Mouse (Mus musculus): ENCODE results near the gene Emid1.
"Not testable (repeated sequence)": the region's sequence is repeated elsewhere in the genome, so short reads cannot be mapped to it uniquely, and the experiment has no call there.

Emid1 gene

DNA sequence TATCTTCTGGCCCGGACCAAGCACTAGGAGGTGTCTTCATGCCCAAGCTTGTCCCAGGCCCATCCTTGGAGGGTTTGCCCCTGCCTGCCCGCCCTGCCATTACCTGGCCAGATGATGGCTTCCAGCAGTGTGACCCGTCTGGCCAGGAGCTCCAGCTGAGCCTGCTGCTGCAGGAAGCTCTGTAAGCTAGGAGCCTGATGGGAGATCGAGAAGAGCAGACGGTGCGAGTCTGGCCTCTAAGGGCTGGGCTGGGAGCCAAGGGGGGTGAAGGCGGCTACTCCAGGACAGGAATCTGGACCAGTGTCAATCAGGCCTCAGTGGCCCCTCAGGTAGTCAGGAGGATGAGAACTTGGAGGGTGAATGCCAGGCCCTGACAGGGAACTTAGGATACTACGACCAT is 42.6 kb downstream of the Emid1 start:
- no peak for DNase-seq (ENCODE audit: extremely low spot score, low read depth, low spot score)

DNA sequence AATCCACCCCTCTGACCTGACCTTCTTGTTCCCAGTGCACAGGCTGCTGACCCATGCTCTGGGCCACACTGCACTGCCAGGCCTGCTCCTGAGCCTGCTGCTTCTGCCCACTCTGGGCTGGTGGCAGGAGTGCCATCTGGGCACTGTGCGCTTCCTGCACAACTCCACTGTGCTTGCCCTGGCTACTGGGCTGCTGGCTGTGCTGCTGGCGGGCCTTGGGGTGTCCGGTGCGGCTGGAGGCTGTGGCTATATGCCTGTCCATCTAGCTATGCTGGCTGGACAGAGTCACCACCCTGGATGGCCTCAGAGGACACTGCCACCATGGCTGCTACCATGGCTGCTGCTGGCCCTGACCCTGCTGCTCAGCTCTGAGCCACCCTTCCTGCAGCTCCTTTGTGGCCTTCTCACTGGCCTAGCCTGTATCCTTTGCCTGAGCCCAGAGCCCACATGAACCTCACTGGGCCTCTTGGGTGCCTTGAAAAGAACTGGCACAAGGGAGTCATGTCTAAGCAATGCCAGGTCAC is 48.0 kb downstream of the Emid1 start:
- DNase-seq (ENCODE audit: extremely low spot score, low read depth, low spot score), result no peak

- no peak for DNase-seq (ENCODE audit: extremely low spot score, low read depth, low spot score)
These were observed 49.7 kb downstream of the Emid1 start for GRCm38 (mm10) chr11:5102384-5102783.

GRCm38 (mm10) chr11:5101641-5102040 is 50.4 kb downstream of the Emid1 start:
- no peak for DNase-seq (ENCODE audit: extremely low spot score, low read depth, low spot score)

DNA sequence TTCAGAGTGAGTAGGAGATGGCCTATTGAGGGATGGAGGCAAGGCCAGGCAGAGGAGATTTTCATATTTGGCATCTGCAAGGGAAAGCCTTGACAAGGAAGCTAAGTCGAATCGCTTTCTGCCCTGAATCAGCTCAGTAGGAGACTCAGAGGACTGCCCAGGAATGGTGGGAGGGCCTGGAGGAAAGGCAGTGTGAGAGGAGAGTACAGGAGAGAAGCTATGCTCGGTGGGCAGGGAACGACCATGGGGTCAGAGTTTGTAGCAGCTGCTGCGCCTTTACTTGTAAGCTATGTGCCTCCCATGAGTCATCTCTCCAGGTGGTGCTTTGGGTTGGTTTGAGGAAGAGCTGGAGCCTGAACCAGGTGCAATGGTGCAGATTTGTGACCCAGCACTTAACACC is 51.3 kb downstream of the Emid1 start:
- DNase-seq (ENCODE audit: extremely low spot score, low read depth, low spot score), result no peak

DNA sequence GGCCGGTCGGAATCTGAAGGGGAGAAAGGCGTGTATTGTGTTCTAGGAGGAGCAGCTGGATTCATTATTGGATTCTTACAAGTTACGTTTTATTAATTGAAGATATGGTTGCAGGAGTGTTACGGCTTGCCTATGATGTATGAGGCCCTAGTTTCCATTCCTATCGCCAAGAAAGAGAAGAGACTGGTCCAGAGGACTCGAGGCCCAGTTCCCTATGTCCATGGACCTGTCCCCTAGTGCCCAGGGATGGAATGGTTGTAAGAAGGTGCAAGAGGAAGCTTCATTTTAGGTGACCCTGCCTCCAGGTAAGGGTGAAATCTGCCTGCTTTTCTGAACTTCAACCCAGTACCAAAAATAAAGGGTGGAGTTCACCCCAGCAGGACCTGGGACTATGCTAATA is 51.8 kb downstream of the Emid1 start:
- no peak for DNase-seq (ENCODE audit: extremely low spot score, low read depth, low spot score)

DNA sequence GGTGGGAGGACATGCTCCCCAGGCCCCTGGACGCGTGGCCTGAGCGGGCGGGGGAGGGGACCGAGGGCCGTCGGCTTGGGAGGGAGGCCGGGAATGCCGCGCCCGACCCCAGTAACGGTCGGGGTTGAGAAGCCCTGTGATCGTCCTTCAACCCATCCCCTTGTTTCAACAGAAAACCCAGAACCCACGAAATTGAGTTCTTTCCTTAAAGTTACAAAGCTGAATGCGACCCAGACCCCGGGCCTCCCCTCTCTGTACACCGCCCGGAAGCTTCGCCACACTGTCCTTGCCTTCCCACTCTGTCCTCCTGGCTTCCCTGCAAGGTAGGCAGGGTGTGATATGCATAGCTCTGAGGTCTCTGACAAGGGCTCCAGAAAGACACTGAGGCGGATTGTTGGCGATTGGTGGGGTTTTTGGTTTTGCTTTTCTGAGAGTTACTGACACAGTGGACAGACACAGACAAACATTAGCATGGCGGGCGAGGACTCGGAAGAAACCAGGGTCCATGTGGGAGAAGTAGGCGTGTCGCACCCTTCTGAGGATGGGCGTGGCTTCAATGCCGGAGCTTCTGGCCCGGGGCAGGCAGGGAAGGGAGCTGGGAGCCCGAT is 52.4 kb downstream of the Emid1 start:
- peak; percentile 64 for DNase-seq (ENCODE audit: extremely low spot score, low read depth, low spot score)

DNA sequence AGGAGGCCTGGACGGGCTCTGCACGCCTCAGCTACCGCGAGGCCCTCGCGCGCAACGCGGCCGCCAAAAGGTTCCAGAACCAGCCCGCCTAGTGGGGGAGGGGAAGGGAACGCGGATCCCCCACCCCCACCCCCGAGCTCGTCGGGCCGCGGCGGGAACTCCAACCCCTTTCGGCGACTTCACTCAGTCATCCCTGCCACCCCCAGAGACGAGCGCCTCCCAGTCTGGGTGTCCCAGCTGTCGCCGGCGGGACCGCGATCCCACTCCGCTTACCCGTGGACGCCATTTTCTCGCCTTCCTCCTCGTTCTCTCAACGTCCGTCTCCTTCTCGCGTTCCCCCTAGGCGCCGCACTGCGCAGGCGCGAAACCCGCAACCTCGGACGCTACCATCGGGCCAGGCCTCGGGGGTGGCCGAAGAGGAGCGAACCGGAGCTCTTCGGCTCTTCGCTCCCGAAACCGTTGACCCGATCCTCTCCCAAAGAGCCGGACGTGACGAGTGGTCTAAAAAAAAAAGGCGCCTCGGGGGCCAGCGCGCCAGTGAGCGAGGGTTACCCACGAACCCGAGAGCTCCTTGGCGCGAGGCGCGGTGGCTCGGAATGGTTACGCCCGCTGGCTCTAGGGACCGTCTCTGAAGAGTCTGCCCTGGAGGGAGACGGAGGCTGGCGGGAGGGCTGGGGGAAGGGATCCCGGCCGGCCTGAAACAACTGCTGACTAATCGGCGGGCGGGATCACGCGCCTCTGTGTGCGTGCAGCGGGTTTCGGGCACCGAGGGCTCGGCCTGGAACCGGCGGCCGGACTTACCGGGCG is 53.1 kb downstream of the Emid1 start, which contains the start of the genes Rhbdd3 and Ewsr1:
Rhbdd3 (plus strand) TSS at position 191 of the 807 bp plus-strand sequence.
Ewsr1 (minus strand) TSS at position 531 of the 807 bp plus-strand sequence.
- DNase-seq (ENCODE audit: extremely low spot score, low read depth, low spot score), result peak; percentile 89

DNA sequence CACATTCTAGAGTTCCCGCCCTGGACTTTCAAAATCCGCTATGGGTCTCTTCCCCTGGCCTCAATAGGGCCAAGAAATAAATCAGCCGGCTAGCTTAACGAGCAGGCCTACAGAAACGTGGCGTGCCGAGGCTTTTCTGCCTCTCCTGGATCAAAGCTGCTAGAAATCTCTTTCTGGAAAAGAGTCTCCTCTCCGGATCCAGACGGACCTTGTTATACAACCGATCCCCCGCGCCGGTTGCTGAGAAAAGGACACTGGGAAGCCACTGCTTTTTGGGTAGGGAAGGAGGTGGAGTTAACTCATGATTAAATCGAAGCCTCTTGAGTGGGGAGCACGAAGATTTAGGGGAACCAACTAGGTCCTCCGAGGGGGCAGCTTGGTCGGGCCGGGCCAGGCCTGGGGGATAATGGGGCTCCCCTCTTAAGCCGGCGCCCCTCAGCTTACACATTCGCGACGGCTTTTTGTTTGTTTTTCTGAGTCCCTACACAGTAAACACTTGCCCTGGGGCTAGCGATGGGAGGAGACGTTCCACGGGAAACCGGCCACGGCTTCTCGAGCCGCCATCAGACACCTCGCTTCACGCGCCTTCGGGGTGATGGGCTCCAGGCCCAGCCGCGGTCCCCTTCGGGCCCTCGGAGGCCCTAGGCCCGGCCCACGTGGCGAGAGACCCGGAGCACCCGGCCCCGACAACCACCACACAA is 53.9 kb downstream of the Emid1 start:
- no peak for DNase-seq (ENCODE audit: extremely low spot score, low read depth, low spot score)

- DNase-seq (ENCODE audit: extremely low spot score, low read depth, low spot score), result no peak
These were observed 55.5 kb downstream of the Emid1 start for GRCm38 (mm10) chr11:5096480-5097020.

DNA sequence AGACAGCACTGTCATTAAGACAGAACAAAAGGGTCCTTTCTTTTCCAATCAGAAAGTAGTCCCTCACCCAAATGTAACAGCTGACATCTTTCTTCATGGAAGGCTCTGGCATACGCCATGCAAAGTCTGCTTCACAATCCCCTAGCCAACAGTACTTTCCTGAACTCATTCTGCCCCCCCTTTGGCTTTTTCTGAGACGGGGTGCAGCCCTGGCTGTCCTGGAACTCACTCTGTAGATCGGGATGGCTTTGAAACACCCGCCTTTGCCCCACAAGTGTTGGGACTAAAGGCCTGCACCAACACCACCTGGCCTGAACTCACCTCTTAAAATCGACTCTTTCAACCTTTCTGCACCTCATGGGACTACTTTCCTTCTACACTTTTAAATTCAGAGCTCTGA is 56.2 kb downstream of the Emid1 start:
- DNase-seq (ENCODE audit: extremely low spot score, low read depth, low spot score), result no peak

DNA sequence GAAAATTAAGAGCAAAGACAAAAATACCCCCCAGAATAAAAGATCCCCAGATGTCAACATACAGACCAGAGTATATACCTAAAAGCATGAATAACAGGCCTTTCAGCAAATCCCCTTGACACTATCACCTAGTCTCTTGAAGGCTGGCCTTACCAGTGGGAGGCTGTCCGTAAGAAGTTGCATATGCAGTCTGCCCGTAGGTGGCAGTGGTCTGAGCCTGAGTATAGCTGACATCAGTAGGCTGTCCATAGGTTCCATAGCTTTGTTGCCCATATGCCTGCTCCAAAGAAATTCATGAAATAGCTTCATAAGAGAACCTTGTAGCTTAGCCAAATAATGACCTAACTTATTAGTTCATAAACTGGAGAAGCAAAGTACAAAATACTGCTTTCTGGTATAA is 60.4 kb downstream of the Emid1 start:
- DNase-seq (ENCODE audit: extremely low spot score, low read depth, low spot score), result no peak

GRCm38 (mm10) chr11:5089147-5089546 is 62.9 kb downstream of the Emid1 start:
- no peak for DNase-seq (ENCODE audit: extremely low spot score, low read depth, low spot score)

- not testable (repeated sequence) for DNase-seq (ENCODE audit: extremely low spot score, low read depth, low spot score)
These were observed 75.2 kb downstream of the Emid1 start for GRCm38 (mm10) chr11:5076843-5077242.

DNA sequence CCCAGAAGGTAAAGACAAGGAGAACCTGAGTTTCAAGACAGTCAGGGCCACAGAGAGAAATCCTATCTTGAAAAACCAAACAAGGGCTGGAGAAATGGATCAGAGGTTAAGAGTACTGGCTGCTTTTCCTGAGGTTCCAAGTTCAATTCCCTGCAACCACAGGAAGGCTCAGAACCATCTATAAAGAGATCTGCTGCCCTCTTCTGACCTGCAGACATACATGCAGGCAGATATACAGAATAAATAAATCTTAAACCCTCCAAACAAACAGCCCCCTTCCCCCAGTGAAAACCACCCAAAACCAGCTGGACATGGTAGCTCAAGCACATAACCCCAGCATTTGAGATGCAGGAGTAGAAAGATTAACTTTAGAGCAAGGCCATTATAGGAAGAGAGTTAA is 76.3 kb downstream of the Emid1 start:
- no peak for DNase-seq (ENCODE audit: extremely low spot score, low read depth, low spot score)

GRCm38 (mm10) chr11:5074882-5075281 is 77.2 kb downstream of the Emid1 start:
- no peak for DNase-seq (ENCODE audit: extremely low spot score, low read depth, low spot score)

GRCm38 (mm10) chr11:5068126-5068971 is 83.7 kb downstream of the Emid1 start:
- DNase-seq (ENCODE audit: extremely low spot score, low read depth, low spot score), result no peak

DNA sequence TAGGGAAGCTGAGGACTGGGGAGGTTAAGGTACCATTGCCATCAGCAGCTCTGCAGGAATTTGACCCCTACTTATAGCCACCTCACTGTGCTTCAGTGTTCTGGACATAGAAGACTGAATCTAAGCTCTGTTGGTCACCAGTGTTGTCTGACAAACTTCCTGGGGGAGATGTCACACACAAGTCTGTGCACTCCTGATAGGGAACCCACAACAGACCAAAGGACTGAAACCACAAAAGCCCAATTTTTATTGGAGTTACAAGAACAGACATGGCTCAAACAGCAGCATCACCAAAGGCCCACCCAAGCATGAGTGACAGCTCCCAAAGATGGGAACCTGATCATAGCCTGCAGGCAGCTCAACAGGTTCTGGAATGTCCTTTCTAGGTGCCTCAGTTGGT is 85.0 kb downstream of the Emid1 start:
- no peak for DNase-seq (ENCODE audit: extremely low spot score, low read depth, low spot score)

- no peak for DNase-seq (ENCODE audit: extremely low spot score, low read depth, low spot score)
These were observed 86.8 kb downstream of the Emid1 start, which contains the start of gene Gas2l1 for GRCm38 (mm10) chr11:5065056-5065821. Gene Gas2l1, minus strand, starts transcription at chr11:5065327.
